Mouse (Mus musculus) right cerebral cortex, postnatal 14 days (tissue): ENCODE results near the gene Hdgfl3.
"Not testable (repeated sequence)": the region's sequence is repeated elsewhere in the genome, so short reads cannot be mapped to it uniquely, and the experiment has no call there.

Source experiments
- DNase-seq: peaks from one replicate; pipeline ENCODE4 v3.0.0; 2022

Gene Hdgfl3

DNA sequence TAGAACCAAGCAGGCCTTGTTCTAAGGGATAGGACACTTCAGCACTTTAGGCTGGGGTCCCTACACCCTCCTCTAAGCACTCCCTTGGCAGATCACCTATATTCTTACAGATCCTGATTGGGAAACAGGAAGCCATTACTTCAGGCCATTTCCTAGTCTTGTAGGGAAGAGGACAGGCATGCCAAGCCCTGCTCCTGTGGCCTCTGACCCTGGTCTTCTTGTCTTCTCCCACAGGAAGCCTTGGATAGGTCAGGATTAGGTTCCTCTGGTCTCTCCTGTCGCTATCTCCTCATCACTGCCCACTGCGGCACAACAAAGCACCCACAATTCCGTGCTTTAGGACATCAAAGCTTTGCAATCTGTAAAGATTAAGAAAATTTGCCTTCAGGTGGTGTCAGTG is 82.6 kb downstream of the Hdgfl3 start:
- DNase-seq, result no peak

GRCm38 (mm10) chr7:81850171-81850570 is 84.1 kb downstream of the Hdgfl3 start:
- no peak for DNase-seq

DNA sequence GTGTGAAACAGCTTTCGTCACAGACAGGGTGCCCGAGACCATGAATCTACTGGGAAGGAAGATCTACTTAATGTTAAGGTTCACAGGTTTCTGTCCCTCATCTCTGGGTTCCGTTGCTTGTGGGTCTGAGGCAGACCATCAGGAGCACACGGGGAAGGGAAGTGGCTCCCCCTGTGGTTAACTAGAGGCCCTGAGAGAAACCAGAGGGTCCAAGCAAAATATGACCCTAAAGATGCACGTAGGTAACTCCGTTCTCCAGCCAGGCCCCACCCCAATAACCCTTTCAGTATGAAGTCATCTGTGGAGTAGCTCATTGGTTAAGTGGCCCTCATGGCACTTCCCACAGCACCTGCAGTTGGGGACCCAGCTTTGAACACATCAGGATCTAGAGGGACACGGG is 84.6 kb downstream of the Hdgfl3 start:
- DNase-seq, result no peak

DNA sequence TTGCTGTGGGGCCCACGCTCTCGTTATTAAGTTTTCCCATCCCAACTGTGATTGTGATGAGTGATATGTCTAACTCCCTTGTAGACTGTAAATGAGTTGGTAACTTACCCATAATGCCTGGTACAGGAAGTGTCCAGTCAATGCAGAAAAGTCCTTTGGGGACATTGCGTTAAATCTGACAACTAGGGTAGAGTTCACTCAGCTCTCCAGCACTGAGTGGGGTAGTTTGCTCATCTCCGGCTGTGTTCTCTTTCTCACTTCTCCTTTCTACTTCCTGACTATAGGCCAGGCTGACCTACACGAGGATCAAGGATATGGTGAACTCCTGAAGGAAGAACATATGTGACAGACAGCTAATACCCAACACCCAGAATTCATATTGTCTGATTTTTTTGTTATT is 85.1 kb downstream of the Hdgfl3 start:
- DNase-seq, result no peak

DNA sequence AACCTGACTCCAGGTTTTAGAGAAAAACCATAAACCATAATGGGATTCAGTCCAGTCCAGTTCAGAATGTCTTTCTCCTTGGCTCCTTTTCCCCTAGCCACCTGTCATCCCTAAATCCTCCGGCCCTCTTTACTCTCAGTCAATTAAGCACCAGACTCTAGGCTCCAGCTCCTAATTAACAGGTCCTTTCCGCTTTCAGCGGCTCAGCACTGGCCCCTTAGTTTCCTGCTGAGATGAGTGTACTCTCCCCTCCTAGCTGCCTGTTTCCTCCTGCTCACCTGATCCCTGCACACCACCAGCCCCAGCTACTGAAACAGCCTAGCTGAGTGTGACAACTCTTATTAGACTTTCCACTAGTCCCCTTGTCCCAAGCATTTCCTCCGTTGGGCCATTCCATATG is 86.5 kb downstream of the Hdgfl3 start:
- no peak for DNase-seq

GRCm38 (mm10) chr7:81847010-81847409 is 87.3 kb downstream of the Hdgfl3 start:
- DNase-seq, result no peak

GRCm38 (mm10) chr7:81846008-81846407 is 88.3 kb downstream of the Hdgfl3 start:
- no peak for DNase-seq

DNA sequence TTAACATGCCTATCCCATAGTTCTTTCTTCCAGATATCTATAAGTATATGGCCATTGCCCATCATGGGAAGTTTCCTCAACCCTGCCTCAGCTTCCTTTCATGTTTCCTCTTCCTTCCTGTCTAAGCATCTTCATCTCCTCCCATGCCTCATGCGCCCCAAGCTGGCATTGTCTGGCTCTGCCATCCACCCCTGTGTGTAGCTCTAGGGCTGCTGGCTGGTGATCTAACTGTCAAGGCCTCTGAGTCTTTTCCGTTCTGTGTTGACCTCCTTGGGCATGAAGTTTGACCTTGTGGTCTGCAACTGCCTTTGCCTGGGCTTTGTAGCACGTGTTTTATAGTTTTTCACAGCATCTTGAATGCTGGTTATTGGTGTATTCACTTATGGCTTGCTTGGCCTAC is 89.0 kb downstream of the Hdgfl3 start:
- no peak for DNase-seq

GRCm38 (mm10) chr7:81844801-81845200 is 89.5 kb downstream of the Hdgfl3 start:
- no peak for DNase-seq

- no peak for DNase-seq
Observed at GRCm38 (mm10) chr7:81843903-81844302, 90.4 kb downstream of the Hdgfl3 start.

DNA sequence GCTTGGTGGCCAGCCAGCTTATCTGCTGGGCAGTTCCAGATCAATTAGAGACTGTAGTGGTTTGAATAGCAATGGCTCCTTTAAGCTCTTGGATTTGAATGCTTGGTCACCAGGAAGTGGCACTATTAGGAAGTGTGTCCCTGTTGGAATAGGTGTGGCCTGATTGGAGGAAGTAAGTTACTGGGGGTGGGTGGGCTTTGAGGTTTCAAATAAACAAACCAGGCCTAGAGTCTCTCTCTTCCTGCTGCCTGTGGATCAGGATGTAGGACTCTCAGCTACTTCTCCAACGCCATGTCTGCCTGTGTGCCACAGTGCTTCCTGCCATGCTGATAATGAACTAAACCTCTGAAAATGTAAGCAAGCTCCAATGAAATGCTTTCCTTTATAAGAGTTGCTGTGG is 91.3 kb downstream of the Hdgfl3 start:
- no peak for DNase-seq

GRCm38 (mm10) chr7:81842141-81842540 is 92.1 kb downstream of the Hdgfl3 start:
- no peak for DNase-seq

GRCm38 (mm10) chr7:81841439-81841838 is 92.8 kb downstream of the Hdgfl3 start:
- DNase-seq, result no peak

DNA sequence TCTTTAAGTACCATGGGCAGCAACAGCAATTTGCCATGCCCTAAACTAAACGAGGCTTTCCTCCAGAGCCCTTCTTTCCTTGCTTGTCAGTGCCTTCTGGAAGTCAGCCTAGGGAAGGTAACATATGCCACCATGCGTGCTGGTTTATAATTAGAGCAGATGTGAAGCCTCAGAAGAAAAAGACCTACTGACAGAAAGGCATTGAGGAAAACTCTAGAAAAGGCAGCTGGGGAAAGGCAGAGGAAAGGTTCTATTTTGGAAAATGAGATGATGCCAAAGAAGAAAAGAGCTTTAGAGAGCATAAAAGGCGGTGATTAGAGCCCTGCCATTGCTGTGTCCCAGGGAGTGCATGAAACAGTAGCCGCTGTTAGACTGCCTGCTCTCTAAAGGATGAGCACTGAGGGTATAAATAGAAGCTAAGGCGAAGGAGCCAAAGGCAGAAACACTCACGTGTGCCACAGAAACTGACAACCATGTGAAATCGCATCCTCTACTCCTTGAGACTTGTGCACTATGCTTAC is 93.6 kb downstream of the Hdgfl3 start:
- DNase-seq, result no peak

DNA sequence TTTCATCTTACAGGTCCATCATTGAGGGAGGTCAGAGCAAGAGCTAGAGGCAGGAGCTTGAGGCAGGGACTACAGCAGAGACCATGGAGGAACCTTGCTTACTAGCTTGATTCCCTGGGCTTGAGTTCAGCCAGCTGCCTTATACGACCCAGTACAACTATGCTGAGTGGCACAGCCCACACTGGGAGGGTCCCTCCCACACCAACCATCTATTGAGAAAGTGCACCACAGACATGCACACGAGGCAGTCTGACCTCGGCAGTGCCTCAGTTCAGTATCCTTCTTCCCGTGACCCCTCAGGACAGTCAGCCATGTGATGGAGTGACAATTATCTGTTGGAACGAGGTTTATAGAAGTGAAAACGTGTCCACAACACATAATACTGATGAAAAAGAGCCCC is 94.5 kb downstream of the Hdgfl3 start:
- no peak for DNase-seq

DNA sequence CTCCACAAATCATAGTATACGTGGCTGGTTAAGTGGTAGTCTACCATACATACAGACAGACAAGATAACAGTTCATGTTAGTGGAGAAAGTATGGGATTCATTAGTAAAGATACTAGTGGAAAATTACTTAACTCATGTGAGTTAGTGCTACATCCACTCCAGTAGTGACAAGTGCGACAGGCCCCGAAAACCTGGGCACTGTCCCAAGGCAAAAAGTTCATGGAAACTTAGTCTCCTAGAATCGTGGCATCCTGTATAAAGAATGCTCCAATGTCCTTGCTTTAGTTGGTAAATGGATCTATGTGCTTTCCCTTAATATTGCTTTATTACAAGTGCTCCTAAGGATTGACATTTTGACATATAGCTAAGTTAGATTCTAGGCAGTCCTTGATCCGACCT is 96.5 kb downstream of the Hdgfl3 start:
- not testable (repeated sequence) for DNase-seq

DNA sequence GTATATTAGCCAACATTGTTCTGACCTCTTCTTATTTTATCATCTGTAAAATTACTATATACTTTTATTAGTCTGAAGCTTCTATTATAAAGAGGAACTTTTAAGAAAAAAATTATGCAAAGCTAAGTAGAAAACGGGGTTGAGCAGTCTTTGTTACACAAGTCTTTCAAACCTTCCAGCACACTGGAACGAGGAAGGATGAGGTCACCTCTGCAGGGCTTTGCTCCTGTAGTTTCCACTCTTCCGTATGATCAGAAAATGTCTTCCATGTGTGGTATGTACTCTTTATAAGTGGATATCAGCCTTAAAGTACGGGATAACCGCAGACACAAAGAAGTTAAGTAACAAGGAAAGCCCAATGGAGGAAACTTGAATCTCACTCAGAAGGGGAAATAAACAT is 98.8 kb downstream of the Hdgfl3 start:
- no peak for DNase-seq

GRCm38 (mm10) chr7:81834847-81835246 is 99.4 kb downstream of the Hdgfl3 start:
- DNase-seq, result no peak
